Mouse (Mus musculus) MEL-GATA-1-ER (cell line): ENCODE results near the gene AC109138.7.

ENCODE experiments used
- DNase-seq: peaks from one replicate; pipeline ENCODE4 v3.0.0-alpha.2; 2012; ENCODE audit warnings: low read depth; ENCODE audit errors: extremely low read depth

The AC109138.7 gene

DNA sequence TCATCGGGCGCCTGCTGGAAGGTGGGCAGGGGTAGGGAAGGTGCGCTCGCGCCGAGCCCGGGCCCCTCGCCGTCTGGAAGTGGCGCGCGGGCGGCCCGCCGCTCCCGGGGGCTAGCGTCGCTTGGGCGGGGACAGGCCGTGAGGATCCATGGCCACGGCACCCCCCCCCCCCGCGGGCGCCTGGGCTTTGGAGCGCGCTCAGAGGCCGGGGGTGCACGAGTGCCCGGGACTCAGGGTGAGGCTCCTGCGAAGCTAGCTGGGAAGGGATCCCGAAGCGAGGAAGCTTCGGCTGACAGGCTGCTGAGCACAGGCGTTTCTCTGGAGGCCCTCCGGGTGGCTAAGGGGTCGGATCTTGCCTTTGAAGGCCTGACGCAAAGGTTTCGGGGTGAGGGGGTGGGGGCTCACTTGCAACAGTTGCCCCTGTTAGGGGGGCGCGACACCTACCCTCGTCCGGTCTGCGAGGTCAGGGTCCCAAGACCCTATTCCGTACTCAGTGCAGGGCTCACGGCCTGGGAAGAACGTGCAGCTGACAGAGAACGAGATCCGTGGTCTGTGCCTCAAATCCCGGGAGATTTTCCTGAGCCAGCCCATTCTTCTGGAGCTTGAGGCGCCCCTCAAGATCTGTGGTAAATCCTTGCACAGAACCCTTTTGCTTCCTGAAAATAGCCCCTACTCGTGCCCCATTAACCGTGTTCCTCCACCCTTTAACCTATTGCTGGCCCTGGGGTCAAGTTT, 21.7 kb upstream of the AC109138.7 start:
- no peak for DNase-seq

DNA sequence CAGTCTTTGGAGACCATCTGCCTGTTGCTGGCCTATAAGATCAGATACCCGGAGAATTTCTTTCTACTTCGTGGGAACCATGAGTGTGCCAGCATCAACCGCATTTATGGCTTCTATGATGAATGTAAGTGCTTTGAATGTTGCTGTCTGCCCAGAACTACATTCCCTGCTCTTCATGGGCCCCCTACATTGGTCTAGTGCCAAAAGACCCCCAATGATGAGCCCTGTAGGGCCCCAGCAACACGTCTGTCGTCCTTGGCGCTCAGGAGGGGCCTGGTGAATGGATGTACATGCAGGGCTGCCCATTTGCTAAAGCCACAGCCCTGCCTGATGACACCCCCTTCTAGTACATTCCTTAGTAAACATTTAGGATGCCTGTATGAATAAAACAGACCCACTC, 21.0 kb upstream of the AC109138.7 start:
- DNase-seq: no peak

DNA sequence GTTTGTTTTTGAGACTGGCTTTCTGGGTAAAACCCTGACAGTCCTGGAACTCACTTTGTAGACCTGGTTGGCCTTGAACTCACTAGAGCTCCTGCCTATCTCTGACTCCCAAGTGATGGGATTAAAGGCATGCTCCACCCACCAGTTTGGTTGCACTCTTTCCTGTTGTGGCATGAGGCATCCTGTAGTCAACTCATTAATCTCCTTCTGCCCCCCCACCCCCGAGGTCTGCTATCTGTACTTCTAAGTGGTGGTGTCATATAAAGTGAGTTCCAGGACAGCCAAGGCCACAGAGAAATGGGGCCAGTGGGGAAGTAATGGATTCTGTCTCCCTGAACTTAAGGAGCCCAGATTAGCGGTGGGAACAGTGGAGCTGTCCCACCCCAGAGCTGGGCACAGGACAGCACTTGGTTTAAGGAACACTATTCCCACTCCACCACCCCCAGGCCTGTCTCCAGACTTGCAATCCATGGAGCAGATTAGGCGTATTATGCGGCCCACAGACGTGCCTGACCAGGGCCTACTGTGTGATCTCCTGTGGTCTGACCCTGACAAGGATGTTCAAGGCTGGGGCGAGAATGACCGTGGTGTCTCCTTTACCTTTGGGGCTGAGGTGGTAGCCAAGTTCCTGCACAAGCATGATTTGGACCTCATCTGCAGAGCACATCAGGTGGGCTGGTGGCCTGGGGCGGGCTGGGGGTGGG, 20.0 kb upstream of the AC109138.7 start:
- no peak for DNase-seq

DNA sequence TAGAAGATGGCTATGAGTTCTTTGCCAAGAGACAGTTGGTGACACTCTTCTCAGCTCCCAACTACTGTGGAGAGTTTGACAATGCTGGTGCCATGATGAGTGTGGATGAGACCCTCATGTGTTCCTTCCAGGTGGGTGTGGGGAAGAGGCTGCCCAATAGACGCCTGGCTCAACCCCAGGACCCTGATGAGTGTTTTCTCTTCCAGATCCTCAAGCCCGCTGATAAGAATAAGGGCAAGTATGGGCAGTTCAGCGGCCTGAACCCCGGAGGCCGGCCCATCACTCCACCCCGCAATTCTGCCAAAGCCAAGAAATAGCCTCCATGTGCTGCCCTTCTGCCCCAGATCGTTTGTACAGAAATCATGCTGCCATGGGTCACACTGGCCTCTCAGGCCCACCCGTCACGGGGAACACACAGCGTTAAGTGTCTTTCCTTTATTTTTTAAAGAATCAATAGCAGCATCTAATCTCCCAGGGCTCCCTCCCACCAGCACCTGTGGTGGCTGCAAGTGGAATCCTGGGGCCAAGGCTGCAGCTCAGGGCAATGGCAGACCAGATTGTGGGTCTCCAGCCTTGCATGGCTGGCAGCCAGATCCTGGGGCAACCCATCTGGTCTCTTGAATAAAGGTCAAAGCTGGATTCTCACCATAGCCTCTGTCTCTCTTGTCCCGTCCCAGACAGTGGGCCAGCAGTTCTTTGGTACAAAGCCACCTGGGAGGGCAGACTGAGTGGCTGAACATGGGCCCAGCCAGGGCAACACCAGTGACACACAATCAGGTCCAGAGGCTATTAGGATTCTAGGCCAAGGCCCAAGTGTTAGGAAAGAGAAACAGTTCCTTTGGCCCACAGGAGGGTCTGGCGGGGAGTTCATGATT, 19.1 kb upstream of the AC109138.7 start:
- no peak for DNase-seq

DNA sequence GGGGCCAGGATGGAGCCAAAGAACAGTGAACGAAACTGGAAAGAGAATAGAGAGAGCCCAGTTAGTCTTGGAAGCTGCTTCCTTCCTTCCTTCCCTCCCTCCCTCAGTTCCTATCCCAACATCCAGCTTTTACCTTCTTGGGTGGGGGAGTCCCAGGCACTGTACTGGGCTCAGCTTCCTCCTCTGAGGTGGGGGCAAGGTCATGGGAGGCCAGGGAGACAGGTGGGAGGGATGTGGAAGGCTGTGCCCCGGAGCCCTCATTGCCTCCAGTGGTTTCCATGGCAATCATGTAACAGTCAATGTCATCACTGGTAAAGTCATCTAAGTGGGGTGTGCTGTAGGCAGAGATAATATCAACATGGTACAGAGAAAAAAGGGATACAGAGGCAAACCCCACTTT, 18.1 kb upstream of the AC109138.7 start:
- DNase-seq: no peak

DNA sequence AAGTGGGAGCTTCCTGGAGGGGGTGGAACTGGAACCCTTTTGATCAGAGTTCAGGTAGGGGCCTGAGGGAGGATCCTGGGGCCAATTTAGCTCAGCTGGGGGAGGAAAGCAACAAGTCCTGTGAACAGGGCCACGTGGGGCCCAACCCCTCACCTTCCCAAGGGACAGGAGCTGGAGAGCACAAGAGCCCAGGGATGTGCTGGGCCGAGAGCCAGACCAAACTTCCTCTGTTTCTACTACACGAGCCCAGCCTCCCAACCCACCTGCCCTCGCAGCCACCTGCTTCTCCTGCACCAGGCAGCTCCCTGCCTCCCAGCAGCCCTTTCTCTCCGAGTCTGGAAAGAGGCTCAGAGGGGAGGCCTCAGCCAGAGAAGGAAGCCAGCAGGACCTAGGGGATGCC, 17.6 kb upstream of the AC109138.7 start:
- no peak for DNase-seq

DNA sequence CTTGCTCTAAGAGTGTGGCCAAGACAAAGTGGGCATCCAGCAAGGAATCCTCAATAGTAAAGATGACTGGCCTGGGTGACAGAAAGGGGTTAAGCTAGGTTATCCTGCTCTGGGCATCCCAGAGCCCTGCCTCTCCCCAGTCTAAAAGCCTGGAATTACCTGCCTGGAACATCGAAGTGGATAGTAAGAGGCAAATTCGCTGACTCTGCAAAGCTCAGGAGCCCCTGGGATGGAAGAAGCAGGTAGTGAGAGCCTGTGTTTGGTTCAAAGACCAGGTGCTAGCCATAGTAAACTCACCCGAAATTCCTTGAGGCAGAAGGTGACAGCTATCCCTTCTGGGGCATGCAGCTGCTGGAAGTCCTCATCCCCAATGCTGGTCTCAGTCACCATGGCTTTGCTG, 17.0 kb upstream of the AC109138.7 start:
- DNase-seq: no peak

DNA sequence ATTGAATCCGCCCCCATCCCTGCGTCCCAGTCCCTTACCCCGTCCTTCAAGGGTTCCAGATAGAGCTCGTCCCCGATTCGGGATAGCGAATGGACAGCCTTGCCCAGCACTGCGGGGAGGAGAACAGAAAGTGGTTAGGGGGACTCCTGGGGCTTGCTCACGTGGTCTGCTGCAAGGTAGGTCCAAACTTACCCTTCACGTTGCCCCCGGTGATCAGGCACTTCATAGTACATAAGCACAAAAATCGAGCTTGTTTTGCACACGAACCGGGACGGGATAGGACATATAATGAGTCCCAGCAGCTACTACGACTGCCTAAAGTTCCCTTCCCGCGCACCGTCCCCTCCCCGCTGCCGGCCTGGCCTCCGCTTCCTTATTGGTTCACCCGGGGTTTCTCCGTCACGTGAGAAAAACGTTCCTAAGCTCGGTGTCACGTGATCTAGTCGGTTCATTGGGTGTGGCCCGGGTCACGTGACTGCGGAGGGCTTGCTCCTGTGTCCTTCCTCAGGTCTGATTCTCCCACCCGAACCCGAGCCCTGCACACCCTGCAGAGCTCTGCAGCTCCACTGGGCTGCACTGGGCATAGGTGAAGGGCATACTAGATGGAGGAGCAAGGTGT, 12.8 kb upstream of the AC109138.7 start, which contains the start of gene Rad9a:
Rad9a (minus strand) TSS at position 372 of the 619 bp plus-strand sequence.
- DNase-seq: peak; percentile 96

DNA sequence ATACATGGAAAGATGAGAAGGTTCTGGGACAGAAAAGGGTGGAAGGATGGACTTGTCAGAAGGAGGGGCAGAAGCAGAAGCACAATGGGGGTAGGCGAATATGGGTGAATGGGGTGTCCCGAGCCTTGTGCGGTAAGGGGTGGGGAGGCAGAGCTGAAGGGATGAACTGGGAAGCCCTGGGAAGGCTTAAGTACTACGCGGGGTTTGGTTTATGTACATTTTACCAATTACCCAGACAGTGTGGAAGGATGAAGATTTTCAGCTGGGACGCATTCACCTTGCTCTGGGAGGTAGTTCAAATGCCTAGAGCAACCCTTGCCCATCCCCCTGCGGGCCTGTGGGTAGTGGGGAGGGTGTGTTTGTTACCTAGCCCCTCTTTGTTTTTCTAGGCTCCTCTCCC, 12.0 kb upstream of the AC109138.7 start:
- DNase-seq: no peak

DNA sequence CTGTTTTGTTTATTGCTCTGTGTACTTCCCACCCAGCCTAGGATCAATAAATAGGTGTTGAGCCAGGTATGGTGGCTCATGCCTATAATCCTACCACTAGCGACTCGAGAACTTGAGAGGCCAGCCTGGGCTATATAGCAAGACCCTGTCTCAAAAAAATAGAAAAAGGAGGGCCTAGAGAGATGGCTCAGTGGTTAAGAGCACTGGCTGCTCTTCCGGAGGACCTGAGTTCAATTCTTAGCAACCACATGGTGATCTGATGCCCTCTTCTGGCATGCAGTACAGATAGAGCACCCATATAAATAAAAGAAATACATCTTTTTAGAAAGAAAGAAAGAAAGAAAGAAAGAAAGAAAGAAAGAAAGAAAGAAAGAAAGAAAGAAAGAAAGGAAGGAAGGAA, 11.0 kb upstream of the AC109138.7 start:
- DNase-seq: no peak

DNA sequence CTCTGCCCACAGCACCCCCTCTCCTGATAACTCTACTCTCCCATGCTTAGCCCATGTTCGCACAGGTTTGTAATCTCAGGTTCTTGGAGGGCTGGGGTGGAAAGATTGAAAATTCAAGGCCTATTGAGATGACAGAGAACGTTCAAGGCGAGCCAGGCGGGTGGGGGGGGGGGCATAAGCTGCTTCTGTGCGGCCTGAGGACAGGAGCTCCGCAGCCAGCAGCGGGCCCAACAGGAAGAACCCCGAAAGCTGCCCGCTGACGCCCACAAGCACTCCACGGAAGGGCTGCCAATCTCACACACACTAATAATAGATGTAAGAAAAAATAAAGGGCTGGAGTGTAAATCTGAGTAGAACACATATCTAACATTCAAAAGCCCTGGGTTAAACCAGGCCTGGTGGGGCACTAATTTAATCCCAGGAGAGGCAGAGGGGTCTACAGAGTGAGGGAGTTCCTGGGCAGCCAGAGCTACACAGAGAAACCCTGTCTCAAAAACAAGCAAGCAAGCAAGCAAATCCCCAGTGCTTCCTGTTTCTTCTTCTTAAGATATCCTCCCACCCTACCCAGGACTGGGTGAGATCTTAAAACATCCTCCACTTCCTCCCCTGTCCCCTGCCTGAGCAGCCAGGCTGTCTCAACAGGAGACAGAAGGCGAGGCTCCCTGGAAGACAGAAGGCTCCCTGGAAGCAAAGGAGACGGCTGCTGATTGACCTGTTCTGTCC, 10.4 kb upstream of the AC109138.7 start:
- no peak for DNase-seq

DNA sequence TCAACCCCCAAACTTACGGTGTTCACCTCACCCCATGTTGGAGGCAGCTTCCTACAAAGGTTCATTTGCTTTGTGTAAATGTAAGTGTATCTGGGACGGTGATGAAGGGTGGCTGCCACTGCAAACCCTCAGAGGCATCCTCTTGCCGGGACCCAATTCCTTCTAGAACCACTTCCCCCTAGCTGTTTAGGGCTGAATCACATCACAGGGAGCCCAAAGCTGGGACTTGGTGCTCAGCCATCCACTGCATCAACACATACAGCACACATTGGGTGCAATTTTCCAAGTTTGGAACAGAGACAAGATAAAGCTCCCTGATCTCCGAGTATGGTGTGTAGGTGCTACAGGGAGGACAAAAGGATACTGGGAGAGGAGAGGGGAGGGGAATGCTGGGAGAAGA, 9.3 kb upstream of the AC109138.7 start:
- no peak for DNase-seq

DNA sequence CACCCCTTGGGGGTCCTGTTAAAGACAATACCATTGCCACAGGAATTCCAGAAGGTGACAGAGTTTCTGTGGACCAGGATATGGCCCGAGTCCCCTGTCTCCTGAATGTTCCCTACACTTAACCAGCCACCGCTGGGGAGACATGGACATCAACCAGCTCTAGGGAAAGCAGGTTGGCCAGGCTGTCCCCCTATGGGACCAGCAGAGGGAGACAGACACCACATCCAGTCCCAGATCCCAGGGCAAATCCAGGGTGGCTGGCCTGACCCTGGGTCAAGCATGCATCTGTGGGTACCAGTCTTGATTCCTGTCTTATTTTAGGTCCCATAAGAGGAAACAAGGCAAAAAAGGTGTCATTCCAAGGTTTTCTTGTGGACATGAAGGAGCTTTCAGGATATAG, 7.2 kb upstream of the AC109138.7 start:
- DNase-seq: no peak

DNA sequence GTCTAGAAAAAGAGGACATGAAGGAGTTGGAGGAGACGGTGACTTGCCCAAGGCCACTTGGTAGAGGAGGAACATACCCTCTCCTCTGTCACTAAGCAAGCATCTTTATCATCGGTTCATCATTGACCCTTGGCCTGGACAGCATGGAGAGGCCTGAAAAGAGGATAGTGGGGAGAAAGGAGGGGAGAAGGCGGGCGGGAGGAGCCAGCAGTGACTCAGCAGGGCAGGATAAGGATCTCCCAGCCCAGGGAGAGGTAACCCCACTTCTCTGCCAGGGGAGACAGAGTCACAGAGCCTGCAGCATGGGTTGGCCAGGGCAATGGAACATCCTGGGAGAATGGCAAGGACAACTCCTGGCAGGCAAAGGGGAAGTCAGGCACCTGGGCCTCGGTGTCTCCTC, 5.6 kb upstream of the AC109138.7 start:
- DNase-seq: no peak

DNA sequence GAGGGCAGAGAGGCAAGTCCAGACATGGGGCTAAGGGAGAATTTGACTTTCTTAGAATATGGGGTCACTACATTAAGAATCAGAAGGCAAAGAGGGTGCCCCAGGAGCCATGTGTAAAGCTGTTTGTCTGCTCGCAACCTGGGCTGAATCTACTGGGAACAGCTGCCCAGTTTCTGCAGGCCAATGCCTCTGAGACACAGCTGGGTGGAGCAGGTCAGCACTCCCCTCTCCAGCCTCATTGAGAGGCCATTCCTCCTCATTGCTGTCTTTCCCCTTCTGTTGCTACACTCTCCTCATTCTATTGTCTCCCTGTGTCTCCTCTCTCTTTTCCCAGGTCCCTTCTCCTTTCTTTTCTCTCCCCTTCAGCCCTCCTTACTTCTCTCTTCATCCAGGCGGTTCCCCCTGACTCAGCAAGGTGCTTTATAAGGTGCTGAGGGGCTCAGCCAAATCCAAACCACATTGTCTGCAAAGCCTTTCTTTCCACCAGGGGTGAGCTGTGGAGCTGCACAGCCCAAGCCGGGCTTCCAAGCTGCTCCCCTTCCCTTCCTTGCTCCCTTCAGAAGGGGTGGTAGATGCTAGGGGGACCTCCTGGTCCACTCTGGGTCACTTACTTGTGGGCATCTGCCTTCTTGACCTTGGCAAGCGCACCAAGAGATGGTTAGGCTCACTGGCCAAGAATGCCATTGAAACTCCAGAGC, 2.1 kb upstream of the AC109138.7 start:
- no peak for DNase-seq

DNA sequence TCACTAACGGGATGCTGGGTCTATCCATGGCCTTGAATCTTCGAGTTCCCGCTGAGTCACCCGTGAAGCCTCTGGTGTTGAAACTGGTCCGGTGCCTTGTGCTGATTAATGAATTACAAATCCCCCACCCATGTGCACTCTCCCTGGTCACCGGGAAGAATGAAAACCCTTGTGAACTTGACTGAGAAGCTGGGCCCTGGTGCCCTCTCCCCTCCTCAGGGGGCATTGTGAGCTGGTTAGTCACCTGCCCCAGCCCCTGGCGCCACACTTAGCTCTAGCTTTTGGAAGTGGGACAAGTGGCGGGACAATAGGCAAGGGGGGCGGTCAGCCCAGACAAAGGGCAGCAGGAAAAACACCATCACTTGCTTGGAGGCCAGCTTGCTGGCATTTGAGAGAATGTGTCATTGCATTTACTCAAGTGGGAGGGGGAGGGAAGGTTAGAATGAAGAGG, 608 bp upstream of the AC109138.7 start:
- no peak for DNase-seq

DNA sequence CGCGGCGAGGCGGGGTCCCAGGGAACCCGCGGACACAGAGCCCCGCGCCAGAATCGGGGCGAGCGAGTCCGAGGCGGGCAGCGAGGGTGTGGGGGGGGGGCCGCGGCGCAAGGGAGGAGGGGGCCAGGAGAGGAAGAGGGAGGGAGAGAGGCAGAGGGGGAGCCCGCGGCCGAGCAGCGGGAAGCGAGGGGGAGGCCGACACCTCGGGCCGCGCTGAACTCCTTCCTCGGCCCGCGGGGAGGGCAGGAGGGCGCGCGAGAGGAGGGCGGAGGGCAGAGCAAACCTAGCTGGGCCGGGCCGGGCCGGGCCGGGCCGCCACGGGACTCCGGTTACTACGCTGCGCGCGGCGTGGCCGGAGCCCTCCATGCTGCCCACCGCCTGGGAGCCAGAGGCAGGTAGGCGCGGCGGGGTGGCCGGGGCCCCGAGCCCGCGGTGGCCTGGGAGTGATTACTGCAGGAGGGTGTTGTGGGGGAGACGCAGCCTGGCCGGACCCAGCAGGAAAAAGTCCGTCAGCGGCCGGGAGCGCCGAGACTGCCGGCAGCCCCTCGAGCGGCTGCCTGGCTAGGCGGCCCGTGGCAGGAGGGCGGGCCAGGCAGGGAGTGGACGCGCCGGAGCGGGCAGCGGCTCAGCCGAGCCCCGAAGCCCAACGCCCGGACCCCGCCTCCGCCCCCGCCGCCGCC, 754 bp downstream of the AC109138.7 start:
- no peak for DNase-seq

DNA sequence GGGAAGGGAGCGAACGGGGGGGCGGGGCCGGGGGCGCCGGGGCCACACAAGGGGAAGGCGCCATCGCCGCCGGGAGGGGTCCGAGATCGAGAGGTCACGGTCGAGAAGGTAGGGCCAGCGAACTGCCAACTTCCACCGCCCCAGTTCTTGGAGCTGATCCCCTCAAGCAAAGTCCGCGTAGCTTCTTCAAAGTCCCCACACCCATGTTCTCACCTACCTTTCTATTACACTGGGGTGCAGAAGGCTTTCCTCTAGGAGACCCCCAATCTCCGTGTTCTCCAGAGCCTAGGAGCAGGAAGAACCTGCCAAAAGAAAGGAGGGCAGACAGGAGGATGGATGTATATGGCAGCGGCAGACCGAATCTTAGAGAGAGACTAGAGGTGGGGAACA, 1.3 kb downstream of the AC109138.7 start:
- no peak for DNase-seq

DNA sequence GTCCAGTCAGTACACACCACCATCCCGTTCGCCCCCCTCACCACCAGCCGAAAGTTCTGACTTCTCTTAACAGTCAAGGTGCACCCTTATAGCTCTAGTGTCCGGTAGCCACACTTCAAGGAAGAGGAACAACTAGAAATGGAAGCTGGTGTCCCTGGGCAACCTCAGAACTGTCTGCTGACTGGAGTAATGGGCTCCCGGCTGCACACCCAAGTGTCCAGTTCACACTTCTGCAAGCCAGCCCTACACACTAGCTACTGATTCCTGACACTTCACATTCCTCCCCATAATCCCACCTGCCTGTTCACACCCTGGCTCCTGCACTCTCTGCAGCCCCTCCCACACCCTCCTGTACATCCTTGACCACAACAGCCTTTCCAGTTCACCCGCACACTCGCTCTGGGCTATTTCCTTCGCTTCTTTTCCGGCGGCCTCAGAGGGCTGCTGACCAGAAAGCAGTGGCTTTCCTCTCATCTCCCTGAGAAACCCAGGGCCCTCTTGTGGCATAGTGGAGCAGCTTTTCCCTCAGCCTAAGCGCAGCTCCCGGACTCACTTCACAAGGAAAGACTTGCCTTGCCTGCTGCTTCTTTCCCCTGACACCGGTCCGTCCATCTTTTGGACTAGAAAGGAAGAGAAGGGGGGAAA, 2.0 kb downstream of the AC109138.7 start:
- DNase-seq: no peak
